Mouse (Mus musculus) kidney, postnatal 14 days (tissue): ENCODE data around the gene Tmem59l.

Experiments
- DNase-seq: peaks from one replicate; pipeline ENCODE4 v3.0.0; 2022; ENCODE audit warnings: mixed read lengths

The Tmem59l gene

DNA sequence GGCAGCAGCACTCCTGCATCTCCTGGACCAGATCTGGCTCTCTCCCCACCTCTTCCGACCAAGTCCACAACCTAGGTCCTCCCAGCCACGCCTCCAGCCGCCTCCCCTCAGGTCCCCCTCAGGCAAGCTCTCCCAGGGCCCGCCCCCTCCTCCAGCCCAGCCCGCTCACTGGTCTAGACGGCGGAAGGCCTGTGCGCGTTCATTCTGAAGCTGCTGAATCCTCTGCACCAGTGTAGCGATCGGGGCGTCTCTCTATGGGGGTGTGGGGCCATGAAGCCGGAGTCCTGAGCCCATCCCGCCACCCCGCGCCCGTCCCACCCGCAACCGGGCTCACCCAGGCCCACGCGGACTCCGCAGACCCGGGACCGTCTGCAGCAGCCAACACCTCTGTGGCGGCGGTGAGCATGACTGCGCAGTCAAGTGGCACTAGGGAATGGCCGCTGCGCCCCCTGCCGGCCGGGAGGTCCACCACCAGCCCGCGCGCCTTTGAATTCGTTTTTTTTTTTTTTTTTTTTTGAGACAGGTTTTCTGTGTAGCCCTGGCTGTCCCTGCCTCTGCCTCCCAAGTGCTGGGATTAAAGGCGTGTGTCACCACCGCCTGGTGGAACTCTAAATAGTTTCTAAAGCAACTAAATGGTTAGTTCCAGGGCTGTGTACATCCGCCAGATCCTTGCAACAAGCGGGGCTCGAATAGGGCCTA, 19.3 kb upstream of the Tmem59l start, which contains the start of gene Rex1bd:
Rex1bd (minus strand) TSS at position 425 of the 699 bp plus-strand sequence.
- DNase-seq, result peak; percentile 96

- DNase-seq, result no peak
Measured at GRCm38 (mm10) chr8:70505698-70506327, 18.7 kb upstream of the Tmem59l start.

GRCm38 (mm10) chr8:70504851-70505250, 17.7 kb upstream of the Tmem59l start:
- DNase-seq, result peak; percentile 80

- DNase-seq, result peak; percentile 81
Measured at GRCm38 (mm10) chr8:70504291-70504716, 17.1 kb upstream of the Tmem59l start.

DNA sequence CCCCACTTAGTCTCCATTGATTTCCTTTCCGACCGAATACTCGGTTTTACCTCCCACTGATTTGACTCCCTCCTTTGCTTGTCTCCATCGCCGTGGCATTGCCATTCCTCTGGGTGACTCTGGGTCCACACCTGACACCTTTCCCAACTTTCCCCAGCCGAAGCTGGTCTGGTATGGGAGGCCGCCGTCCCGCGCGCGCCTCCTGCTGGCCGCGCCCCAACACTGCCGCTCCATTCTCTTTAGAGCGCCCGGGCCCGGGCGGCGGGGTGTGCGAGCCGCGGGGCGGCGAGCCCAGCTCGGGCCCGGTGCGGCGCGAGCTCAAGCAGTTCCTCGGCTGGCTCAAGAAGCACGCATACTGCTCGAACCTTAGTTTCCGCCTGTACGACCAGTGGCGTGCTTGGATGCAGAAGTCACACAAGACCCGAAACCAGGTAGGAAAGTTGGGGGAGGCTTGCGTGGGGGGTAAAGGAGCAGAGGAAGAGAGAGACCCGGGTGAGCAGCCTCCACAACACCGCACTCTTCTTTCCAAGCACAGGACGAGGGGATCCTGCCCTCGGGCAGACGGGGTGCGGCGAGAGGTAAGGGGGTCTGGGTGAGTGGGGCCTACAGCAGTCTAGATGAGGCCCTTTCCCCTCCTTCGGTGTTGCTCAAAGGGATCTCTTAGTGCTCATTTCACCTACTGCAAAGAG, 16.0 kb upstream of the Tmem59l start:
- peak; percentile 85 for DNase-seq

DNA sequence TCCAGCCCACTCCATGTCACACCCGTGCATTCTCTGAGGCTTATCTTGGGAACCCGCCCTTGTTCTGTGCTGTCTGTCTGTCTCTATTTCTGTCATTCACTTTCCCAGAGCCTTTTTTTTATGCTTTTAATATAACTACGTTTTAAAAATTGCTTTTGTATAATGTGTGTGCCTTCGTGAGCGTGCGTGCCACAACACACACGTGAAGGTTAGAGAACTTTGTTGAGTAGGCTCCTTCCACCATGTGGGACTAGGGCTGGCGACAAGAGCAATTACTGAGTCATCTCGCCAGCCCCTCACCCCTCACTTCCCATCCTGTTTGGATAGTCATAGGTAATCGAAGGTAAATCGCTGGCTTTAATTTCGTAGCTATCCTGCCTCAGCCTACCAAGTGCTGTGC, 15.4 kb upstream of the Tmem59l start:
- no peak for DNase-seq

- peak; percentile 21 for DNase-seq
Measured at GRCm38 (mm10) chr8:70501820-70502529, 14.8 kb upstream of the Tmem59l start.

GRCm38 (mm10) chr8:70500386-70501301, 13.5 kb upstream of the Tmem59l start:
- DNase-seq, result peak; percentile 34

DNA sequence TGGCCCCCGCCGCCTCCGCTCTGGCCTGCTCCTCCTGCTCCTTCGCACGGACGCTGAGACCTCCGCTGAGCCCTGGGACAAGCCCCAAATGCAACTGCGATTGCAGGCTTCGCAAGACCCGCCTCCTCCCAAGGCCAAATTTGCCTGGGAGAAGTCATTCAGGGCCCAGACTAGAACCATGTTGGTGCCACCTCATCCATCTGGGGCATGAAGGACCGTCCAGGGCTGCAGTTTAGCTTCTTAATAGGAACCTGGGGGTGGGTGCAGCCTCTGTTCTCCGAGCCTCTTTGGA, 8.6 kb upstream of the Tmem59l start:
- no peak for DNase-seq

DNA sequence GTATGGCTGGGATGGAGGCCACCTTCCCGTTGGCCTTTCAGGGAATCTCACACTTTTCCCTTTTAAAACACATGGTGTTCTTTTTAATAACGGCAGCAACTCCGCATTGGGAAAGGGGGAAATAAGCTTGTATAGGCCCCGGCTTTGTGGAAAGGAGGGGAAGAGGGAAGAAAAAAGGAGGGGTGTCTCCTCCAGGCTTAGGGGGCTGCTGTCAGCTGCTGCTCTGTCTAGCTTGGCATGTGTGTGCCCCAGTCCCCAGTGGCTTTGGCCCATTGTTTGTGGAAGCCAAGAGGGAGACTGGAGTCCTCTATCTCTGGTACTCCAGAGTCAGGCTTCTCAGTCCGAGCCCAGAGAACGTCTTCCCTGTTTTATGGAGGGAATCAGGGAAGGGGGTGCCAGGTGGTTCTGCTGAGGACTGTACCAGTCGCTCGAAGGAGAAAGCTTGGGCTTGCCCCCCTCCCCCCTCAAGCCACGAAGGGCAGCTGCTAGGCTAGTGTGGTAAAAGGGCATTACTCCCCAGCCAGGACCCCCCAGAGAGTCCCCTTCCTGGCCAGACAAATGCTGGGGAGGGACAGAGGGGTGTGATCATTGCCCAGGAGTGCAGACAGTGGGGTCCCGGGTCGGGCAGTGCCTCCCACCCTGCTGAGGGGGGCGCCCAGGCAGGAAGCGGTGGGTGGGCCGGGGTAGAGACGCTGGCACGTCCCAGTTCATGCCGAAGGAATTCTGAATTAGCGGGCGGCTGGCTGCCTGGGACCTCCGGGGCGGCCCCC, 8.0 kb upstream of the Tmem59l start:
- no peak for DNase-seq

DNA sequence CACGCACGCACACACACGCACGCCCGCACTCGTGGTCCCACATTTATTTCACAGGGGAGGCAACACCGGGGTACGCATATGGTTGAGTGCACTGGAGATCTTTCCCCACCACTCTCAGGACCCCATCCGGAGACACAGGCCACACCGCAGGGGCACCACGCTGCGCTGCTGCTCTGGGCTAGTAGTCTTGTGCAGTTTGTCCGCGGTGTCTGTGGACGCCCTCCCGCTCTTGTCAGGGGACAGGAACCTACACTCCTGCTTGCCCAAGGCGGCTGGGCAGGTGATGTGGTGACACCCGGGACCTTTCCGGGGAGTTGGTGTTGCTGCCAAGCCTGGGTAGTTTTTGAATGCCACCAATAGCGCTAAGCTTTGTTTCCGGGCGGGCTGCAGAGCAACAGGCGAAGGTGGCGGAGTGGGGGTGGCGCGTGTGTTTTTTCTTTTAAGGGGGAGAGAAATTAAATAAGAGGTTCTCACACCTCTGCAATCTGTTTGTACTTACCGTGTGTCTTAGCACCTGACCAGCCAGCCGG, 7.3 kb upstream of the Tmem59l start:
- DNase-seq, result no peak

DNA sequence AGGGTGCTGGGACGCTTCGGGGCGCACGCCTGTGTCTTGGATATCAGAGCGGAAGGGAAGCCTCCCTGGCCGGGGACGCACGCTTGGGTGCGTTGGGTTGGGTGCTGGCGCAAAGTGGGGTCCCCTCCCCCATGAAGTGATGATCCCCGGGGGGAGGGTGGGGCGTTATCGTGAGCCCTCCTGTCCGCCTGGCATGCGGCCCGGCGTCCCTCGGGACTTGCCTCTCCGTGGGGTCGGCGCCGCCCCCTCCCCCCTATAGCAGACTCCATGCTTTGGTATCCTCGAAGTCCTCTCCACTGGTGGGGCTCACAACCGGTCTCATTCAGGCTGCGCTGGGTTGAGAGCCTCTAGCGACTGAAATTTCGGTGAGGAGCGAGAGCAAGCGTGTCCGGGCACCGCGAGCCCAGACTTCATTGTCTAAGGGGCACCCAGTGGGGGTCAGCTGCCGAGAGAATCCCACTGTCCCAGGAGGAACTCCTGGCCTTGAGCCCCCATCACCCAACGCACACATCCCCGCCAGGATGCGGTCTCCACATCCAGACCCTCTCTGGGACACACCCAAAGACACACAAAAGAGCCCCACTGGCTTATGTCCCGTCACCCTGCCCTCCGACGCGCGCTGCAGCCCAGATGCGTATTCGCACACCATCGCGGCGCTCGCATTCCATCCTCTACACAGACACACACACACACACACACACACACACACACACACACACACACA, 6.7 kb upstream of the Tmem59l start:
- DNase-seq, result no peak

DNA sequence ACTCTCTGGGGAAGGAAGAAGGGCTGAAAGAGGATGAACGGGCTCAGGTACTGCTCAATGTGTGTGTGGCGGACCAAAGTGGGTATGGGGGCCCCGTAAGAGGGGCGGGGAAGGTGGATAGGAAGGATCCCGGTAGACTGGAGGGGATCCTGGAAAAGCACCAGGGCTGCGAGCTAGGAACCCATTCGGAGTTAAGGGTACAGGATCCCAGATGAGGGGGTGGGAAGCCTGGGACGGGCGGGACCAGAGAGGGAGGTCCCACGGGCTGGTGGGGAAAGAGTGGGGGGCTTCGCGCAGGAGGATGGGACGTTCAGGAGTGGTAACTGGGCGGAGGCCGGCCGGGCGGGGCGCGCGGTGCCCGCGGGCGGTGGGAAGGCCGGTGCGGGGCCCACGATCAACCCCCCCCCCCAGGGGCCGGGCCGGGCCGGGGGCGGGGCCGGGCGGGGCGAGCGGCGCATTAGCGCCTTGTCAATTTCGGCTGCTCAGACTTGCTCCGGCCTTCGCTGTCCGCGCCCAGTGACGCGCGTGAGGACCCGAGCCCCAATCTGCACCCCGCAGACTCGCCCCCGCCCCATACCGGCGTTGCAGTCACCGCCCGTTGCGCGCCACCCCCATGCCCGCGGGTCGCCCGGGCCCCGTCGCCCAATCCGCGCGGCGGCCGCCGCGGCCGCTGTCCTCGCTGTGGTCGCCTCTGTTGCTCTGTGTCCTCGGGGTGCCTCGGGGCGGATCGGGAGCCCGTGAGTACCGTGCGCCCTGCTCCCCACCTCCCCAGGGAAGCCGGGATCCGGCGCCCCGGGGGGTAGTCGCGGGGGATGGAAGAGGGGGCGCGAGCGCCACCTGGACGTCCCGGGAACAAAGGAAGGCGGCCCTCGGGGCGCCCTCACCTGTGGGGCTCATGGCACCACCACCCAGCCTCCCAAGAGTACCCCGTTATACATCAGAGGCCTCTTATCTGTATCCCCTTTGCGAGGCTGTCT, 5.8 kb upstream of the Tmem59l start, which contains the start of gene Crlf1:
Crlf1 (plus strand) TSS at position 495 of the 977 bp plus-strand sequence.
- no peak for DNase-seq

- DNase-seq, result no peak
Measured at GRCm38 (mm10) chr8:70490880-70491495, 3.8 kb upstream of the Tmem59l start.

DNA sequence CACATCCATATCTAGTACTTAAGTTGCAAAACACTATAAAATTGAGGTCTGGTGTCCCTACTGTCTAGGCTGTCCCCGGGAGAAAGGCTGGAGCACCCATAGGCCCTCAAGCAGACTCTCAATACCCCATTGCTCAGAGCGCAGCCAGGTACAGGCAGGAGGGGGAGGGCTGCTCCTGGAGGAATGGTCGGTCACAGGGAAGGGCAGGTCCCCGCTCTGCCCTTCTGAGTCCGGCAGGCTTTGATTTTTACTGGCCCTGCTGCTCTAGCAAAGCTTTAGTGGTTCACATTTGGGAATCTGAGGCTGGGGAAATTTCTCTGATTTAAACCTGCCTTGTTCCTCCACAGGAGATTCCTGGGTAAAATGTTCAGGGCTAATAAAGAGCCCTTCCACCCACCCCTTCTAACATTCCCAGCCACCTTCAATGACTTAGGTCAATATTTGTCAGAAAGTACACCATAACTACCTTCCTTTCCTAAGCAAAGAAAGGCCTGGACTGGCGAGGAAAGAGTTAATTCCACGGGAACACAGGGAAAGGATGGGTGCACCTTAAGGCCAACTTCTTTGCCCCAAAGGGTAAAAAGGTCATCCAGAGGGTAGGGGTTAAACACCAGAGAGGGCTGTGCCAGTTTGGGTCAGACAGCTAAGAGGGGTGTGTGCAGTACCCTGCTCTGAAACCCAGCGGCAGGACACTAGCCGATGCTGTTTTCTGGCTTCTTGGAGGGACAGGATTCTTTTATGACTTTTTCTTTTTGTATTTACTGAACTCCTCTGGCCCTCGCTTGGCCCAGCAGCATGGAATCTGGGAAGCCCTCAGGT, 3.1 kb upstream of the Tmem59l start:
- no peak for DNase-seq

DNA sequence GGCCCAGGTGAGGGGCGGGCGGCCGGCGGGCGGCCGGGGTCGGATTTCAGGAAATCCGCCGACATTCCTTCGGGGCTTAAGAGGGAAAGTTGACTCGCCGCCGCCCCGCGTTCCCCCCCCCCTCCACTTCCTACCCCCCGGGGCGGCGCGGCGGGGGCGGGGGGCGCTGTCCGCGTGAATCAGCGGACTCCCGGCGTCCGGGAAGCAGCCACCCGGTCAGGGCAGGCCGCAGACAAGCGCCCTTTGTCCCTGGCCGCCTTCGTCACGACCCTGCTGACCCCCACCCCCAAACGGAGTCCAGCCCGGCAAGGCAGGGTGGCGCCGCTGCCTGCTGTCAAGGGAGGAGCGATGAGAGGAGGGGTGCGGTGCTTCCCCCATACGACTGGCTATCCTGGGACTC, 2.4 kb upstream of the Tmem59l start:
- DNase-seq, result peak; percentile 41

- DNase-seq, result no peak
Measured at GRCm38 (mm10) chr8:70488931-70489470, 1.8 kb upstream of the Tmem59l start.
